Mouse (Mus musculus): ENCODE results near the gene Mad2l2.
"Not testable (repeated sequence)": the region's sequence is repeated elsewhere in the genome, so short reads cannot be mapped to it uniquely, and the experiment has no call there.

Gene Mad2l2

DNA sequence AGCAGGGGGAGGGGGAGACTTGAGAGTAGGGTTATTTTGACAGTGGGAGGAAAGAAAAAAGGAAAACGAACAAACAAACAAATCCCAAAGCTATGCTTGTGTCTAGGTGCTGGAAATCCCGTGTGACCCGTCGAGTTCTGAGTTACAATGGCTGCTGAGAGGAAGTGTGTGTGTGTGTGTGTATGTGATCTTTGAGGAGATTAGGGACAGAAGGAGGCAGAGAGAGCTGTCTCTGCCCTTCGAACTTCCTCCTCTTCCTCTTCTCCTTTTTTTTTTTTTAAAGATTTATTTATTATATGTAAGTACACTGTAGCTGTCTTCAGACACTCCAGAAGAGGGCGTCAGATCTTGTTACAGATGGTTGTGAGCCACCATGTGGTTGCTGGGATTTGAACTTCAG, 46.4 kb downstream of the Mad2l2 start:
- not testable (repeated sequence) for DNase-seq

- DNase-seq, result no peak
Measured at GRCm38 (mm10) chr4:148177716-148178115, 47.5 kb downstream of the Mad2l2 start.

- DNase-seq, result no peak
Measured at GRCm38 (mm10) chr4:148181483-148181882, 51.3 kb downstream of the Mad2l2 start.

DNA sequence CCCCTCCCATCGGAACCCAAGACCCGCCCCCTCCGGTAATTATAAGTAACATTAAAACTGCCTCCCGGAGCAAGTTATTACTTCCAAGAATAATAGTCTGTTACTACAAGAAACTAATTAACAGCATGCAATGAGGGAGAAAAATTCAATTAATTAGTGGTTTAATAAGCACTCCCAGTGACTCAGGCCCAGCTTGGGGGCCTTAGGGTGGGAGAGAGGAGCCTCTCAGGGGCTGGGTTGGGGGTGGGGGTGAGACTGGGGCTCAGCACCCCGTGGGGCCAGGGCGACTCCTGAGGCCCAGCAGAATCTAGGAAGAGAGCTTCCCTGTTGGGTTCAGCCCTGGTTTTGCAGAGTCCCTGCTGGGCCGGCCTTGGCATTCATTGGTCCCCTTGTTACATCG, 52.2 kb downstream of the Mad2l2 start:
- DNase-seq, result no peak

GRCm38 (mm10) chr4:148184564-148184963, 54.4 kb downstream of the Mad2l2 start:
- no peak for DNase-seq

DNA sequence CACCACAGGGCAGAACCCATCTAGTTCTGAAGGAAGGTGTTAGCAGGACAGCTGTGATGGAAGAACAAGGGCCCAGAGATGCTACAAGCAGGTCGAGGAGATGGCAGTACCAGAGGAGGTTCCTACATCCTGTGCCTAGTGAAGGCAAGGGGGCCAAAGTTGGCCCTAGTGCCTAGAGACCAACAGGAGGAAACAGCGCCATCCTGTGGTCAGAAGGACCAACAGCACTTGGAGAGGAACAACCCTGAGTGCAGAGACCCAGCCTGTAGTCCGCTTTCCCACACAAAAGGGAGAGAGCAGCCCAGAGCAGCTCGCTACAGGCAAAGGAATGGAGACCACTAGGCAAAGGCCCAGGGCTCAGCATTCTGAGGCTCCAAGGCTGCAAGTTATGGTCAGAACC, 55.6 kb downstream of the Mad2l2 start:
- DNase-seq, result no peak

DNA sequence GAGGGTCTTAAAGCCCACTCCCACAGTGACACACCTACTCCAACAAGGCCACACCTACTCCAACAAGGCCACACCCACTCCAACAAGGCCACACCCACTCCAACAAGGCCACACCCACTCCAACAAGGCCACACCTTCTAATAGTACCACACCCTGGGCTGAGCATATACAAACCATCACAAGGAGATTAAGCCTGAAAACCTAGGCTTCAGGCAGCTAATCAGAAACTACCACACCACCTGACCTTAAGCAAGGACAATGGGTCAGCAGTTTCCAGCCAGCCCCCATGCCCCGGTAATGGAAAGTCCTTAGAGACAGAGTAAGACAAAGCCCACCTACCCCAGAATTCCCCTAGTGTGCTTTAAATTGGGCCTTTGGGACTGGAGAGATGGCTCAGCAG, 58.6 kb downstream of the Mad2l2 start:
- not testable (repeated sequence) for DNase-seq

DNA sequence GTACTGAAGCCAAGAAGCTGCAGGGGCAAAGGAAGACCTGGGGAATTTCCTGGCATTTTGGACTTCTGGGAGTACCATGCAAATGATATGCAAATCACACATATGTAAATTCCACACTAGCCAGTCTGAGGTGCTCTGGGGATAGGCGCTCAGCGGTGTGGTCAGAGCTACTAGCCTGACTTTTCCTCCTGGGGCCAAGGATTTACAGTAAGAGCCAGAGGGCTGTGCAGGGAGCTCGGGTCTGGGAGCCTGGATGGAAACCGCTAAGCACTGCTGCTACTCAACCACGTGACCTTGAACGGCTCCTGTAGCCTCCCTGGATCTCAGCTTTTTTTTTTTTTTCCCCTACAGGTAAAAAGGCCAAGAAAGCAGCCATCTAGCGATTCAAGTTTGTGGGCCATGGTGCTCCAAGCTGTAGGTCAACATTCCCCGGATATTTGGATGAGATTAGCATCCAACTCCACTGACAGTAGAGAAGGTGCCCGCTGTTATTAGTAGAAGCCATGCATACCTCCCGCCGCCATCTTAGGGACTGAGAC, 62.6 kb downstream of the Mad2l2 start:
- DNase-seq, result no peak

- no peak for DNase-seq
Measured at GRCm38 (mm10) chr4:148194400-148194799, 64.2 kb downstream of the Mad2l2 start.

All from heart, adult 11 months (tissue).